Mouse (Mus musculus) midbrain, embryonic 10.5 days (tissue): ENCODE results near the gene 1600014C10Rik. TPM values are rescaled to one million over a fixed set of nuclear protein-coding genes. Genes with fewer than 3 reads are reported as not detected.

ENCODE experiments used
- DNase-seq: peaks from one replicate; pipeline ENCODE4 v3.0.0-alpha.2; 2017; ENCODE audit warnings: low spot score
- H3K27ac ChIP-seq: fragments of 300-500 bp; sonication (generic); replicated peaks from 2 replicates; pipeline ENCODE4 v1.5.1; 2016; ENCODE audit warnings: mild to moderate bottlenecking
- H3K27me3 ChIP-seq: fragments of 300-500 bp; sonication (generic); 2 replicates; pipeline ENCODE4 v1.6.1; 2016; ENCODE audit warnings: low read depth, mild to moderate bottlenecking; ENCODE audit not compliant: poor library complexity, severe bottlenecking
- H3K36me3 ChIP-seq: fragments of 300-500 bp; sonication (generic); 2 replicates; pipeline ENCODE4 v1.6.1; 2016; ENCODE audit warnings: mild to moderate bottlenecking, moderate library complexity
- H3K4me1 ChIP-seq: fragments of 300-500 bp; sonication (generic); 2 replicates; pipeline ENCODE4 v1.6.1; 2016
- H3K4me3 ChIP-seq: fragments of 300-500 bp; sonication (generic); 2 replicates; pipeline ENCODE4 v1.5.1; 2016; ENCODE audit warnings: mild to moderate bottlenecking, moderate library complexity
- H3K9me3 ChIP-seq: fragments of 300-500 bp; sonication (generic); replicated peaks from 2 replicates; pipeline ENCODE4 v1.6.1; 2016; ENCODE audit warnings: mild to moderate bottlenecking
- WGBS: fragments of 180-500 bp; shearing (Covaris S2); methylation state at CpG from one replicate; pipeline ENCODE4 v1.1.7; 2016; 5-methylcytosine and 5-hydroxymethylcytosine counted together
- polyA plus RNA-seq: library from polyadenylated mRNA; unstranded; fragments of >200 nt; fragmentation: Nextera tagmentation; extraction: Ambion mirVana; gene quantifications from 2 replicates; pipeline ENCODE4 v1.2.1, GENCODE M21; 2016

The 1600014C10Rik gene
- polyA plus RNA-seq, 1 experiment from 2014 or later, result 14.3 TPM

- peaks cover 27% of the 10 kb centered on the region for H3K27me3 ChIP-seq
Observed at GRCm38 (mm10) chr7:38226226-38226625, 43.2 kb downstream of the 1600014C10Rik start.

GRCm38 (mm10) chr7:38227181-38227899 lies 44.3 kb downstream of the 1600014C10Rik start:
- no peaks in the 10 kb centered on the region for H3K36me3 ChIP-seq
- H3K27ac ChIP-seq, result peak overlapping the region; percentile 79
- no peaks in the 10 kb centered on the region for H3K9me3 ChIP-seq
- H3K4me3 ChIP-seq, result peak overlapping the region; percentile 70
- WGBS, result under 1% methylated on average over 25 of the region's 25 CpGs
- H3K4me1 ChIP-seq, result peaks cover 21% of the 10 kb centered on the region
- peaks cover 27% of the 10 kb centered on the region for H3K27me3 ChIP-seq
- peak; percentile 64 for DNase-seq

More at GRCm38 (mm10) chr7:38226226-38226625, 43.2 kb downstream of the 1600014C10Rik start:
- no peak overlapping the region for H3K27ac ChIP-seq
- no peaks in the 10 kb centered on the region for H3K9me3 ChIP-seq
- H3K4me1 ChIP-seq, result peaks cover 21% of the 10 kb centered on the region
- DNase-seq, result no peak
- peaks cover 5% of the 10 kb centered on the region; the same call in 1 of the 2 replicates for H3K36me3 ChIP-seq
- WGBS, result 86% methylated on average over 2 of the region's 2 CpGs
- no peak overlapping the region for H3K4me3 ChIP-seq

- Histone ChIP-seq H3K36me3 (no peaks in the 10 kb centered on the region), H3K27me3 (peaks cover 27% of the 10 kb centered on the region), H3K4me1 (peaks cover 21% of the 10 kb centered on the region), H3K4me3 (peak within 1 kb of the TSS; percentile 70), H3K27ac (peak within 1 kb of the TSS; percentile 79), H3K9me3 (no peaks in the 10 kb centered on the region)
- DNase-seq, result peak; percentile 94
- WGBS, result under 1% methylated on average over 36 of the region's 36 CpGs
Observed at GRCm38 (mm10) chr7:38227900-38228298, 44.9 kb downstream of the 1600014C10Rik start, which contains the start of gene Plekhf1. Gene Plekhf1, minus strand, starts transcription at chr7:38228016.

GRCm38 (mm10) chr7:38228329-38228728 lies 45.3 kb downstream of the 1600014C10Rik start:
- WGBS, result 18% methylated on average over 8 of the region's 8 CpGs
- H3K9me3 ChIP-seq, result no peaks in the 10 kb centered on the region
- peak overlapping the region; percentile 79; the same call in 1 of the 2 replicates for H3K27ac ChIP-seq
- peaks cover 21% of the 10 kb centered on the region for H3K4me1 ChIP-seq
- no peak for DNase-seq
- peak overlapping the region; percentile 70 for H3K4me3 ChIP-seq
- no peaks in the 10 kb centered on the region for H3K36me3 ChIP-seq
- peaks cover 27% of the 10 kb centered on the region for H3K27me3 ChIP-seq

GRCm38 (mm10) chr7:38230285-38230684 lies 47.3 kb downstream of the 1600014C10Rik start:
- H3K27ac ChIP-seq, result no peak overlapping the region
- no peaks in the 10 kb centered on the region for H3K9me3 ChIP-seq
- 19% methylated on average over 8 of the region's 8 CpGs for WGBS
- no peaks in the 10 kb centered on the region for H3K36me3 ChIP-seq
- no peak for DNase-seq
- peaks cover 27% of the 10 kb centered on the region for H3K27me3 ChIP-seq
- H3K4me3 ChIP-seq, result no peak overlapping the region
- peaks cover 21% of the 10 kb centered on the region for H3K4me1 ChIP-seq

- 55% methylated on average over 11 of the region's 11 CpGs for WGBS
- Histone ChIP-seq H3K27me3 (no peaks in the 10 kb centered on the region), H3K36me3 (no peaks in the 10 kb centered on the region), H3K4me3 (no peak overlapping the region), H3K27ac (no peak overlapping the region), H3K4me1 (no peaks in the 10 kb centered on the region), H3K9me3 (no peaks in the 10 kb centered on the region)
- no peak for DNase-seq
Observed at GRCm38 (mm10) chr7:38236400-38237105, 53.5 kb downstream of the 1600014C10Rik start.

GRCm38 (mm10) chr7:38237140-38237539 lies 54.1 kb downstream of the 1600014C10Rik start:
- Histone ChIP-seq H3K27me3 (no peaks in the 10 kb centered on the region), H3K9me3 (no peaks in the 10 kb centered on the region), H3K4me1 (no peaks in the 10 kb centered on the region), H3K27ac (no peak overlapping the region), H3K36me3 (no peaks in the 10 kb centered on the region), H3K4me3 (no peak overlapping the region)
- DNase-seq, result no peak

- no peaks in the 10 kb centered on the region for H3K9me3 ChIP-seq
- H3K27ac ChIP-seq, result no peak overlapping the region
- no peak overlapping the region for H3K4me3 ChIP-seq
- WGBS, result 75% methylated on average over 4 of the region's 4 CpGs
- DNase-seq, result no peak
- no peaks in the 10 kb centered on the region for H3K36me3 ChIP-seq
- no peaks in the 10 kb centered on the region for H3K27me3 ChIP-seq
- no peaks in the 10 kb centered on the region for H3K4me1 ChIP-seq
Observed at GRCm38 (mm10) chr7:38242417-38242816, 59.4 kb downstream of the 1600014C10Rik start.

Other genes starting within 250 kb of the 1600014C10Rik start
- gene Uri1, start 159.7 kb upstream of the 1600014C10Rik start, polyA plus RNA-seq, result 43.6 and 44.2 TPM in 2 replicates
- gene Ccne1, start 75.7 kb upstream of the 1600014C10Rik start, polyA plus RNA-seq, result 71.1 and 94.2 TPM in 2 replicates
- 2.3 and 2.6 TPM in 2 replicates for gene Plekhf1, start 44.8 kb downstream of the 1600014C10Rik start, polyA plus RNA-seq
- gene Pop4, start 88.2 kb downstream of the 1600014C10Rik start, polyA plus RNA-seq, result 95.8 and 96.1 TPM in 2 replicates